Mouse (Mus musculus) liver, embryonic 14 days (tissue): ENCODE data around the gene Olfr382. TPM values are rescaled to one million over a fixed set of nuclear protein-coding genes. Genes with fewer than 3 reads are reported as not detected.

Source experiments
- polyA plus RNA-seq: library from polyadenylated mRNA; depleted of rRNA; stranded (reverse); fragments of >200 nt; gene quantifications from 2 replicates; pipeline ENCODE4 v1.2.3, GENCODE M21; 2012; rRNA removed

The Olfr382 gene
- not detected in 2 replicates for polyA plus RNA-seq

GRCm38 (mm10) chr11:73517097-73517496 is at the start of gene Olfr382:
TSS of gene Olfr382 (minus strand) at chr11:73517197.

GRCm38 (mm10) chr11:73491503-73491902 is 25.5 kb downstream of the Olfr382 start, which contains the start of gene Olfr381:
TSS of gene Olfr381 (minus strand) at chr11:73491603.

Other genes with a start within 250 kb of the Olfr382 start
- gene Trpv3, start 249.8 kb downstream of the Olfr382 start, polyA plus RNA-seq, result 0.01 TPM in 2 replicates
- gene Aspa, start 187.6 kb downstream of the Olfr382 start, polyA plus RNA-seq, result 2.6 and 3.1 TPM in 2 replicates
- gene Gm49340, start 187.5 kb downstream of the Olfr382 start, polyA plus RNA-seq, result 0.11 and 0.22 TPM in 2 replicates
- gene Spata22, start 187.5 kb downstream of the Olfr382 start, polyA plus RNA-seq, result 2.4 and 3.1 TPM in 2 replicates
- gene Olfr20, start 166.4 kb downstream of the Olfr382 start, polyA plus RNA-seq, result 0.14 TPM in 1 of 2 replicates, not detected in the other
- gene Olfr376, start 146.0 kb downstream of the Olfr382 start, polyA plus RNA-seq, result not detected in 2 replicates
- not detected in 2 replicates for gene Olfr1, start 117.6 kb downstream of the Olfr382 start, polyA plus RNA-seq
- not detected in 2 replicates for gene Olfr378, start 88.7 kb downstream of the Olfr382 start, polyA plus RNA-seq
- gene Olfr380, start 59.7 kb downstream of the Olfr382 start, polyA plus RNA-seq, result not detected in 2 replicates
- gene Olfr381, start 25.6 kb downstream of the Olfr382 start, polyA plus RNA-seq, result not detected in 2 replicates
- gene Olfr385, start 75.8 kb upstream of the Olfr382 start, polyA plus RNA-seq, result not detected in 2 replicates
- gene Olfr384, start 81.4 kb upstream of the Olfr382 start, polyA plus RNA-seq, result not detected in 2 replicates
- gene Zfp735, start 171.6 kb upstream of the Olfr382 start, polyA plus RNA-seq, result not detected in 2 replicates